Comparison of ENCODE assay signal across 10 mouse cellular contexts in genomic region chr3:101429982-101430754, GRCm38 (mm10). TPM values are rescaled to one million over a fixed set of nuclear protein-coding genes. Genes with fewer than 3 reads are reported as not detected.
DNase-seq lines count a peak whose midpoint lies in the region; ATAC-seq lines count a peak whose summit lies in the region.
"Had no signal": no experiment of that assay in that cellular context is flagged by ENCODE, and none has a peak within 500 bp of the region (broad histone marks: within the 10 kb centered on the region; RNA-seq: fewer than 3 reads in every experiment).

No protein-coding gene starts in this region.

- DNase-seq in gonadal fat pad, adult 2 months (ENCODE audit: low read depth): peak; percentile 78
- DNase-seq in heart, postnatal 14 days: peak; percentile 13 to 35
- peak; percentile 30 for DNase-seq in lung, postnatal 10 days
- DNase-seq in spleen, adult 12 weeks (ENCODE audit: low spot score): no peak
- DNase-seq in cerebellum, adult 9-11 months: no peak
- DNase-seq in left cerebral cortex, postnatal 14 days (ENCODE audit: low spot score in 2 of 2): no peak
- DNase-seq: thymus, adult 18-20 months had no signal

- intact Hi-C loops in heart, postnatal 14 days (cut with DNase I): no loop called here
- intact Hi-C loops in left cerebral cortex, postnatal 14 days (cut with DNase I): no loop called here

- ATAC-seq in common myeloid progenitor, adult 5-6 weeks (replicated peaks; ENCODE audit: low read depth, poor library complexity, severe bottlenecking): peak; percentile 63
- ATAC-seq: hindbrain, postnatal 0 days; midbrain, embryonic 16.5 days had no signal

RNA-seq across cellular contexts. Expression of gene Igsf3, which starts 53.3 kb away (rescaled TPM):
- total RNA-seq in common myeloid progenitor, adult 5-6 weeks (2017): 3.4 and 3.6 TPM in 2 replicates
- polyA plus RNA-seq in gonadal fat pad, adult 2 months (2012; rRNA removed): 5.4 and 8.4 TPM in 2 replicates
- total RNA-seq in heart, postnatal 14 days (2021): 10 to 100 TPM; 14.9 to 16.8 TPM
- total RNA-seq in left cerebral cortex, postnatal 14 days (2021): 10 to 100 TPM; 26.5 to 28.2 TPM

Comparison
In these comparisons a context has a peak if more than half of its experiments do, and no peak if none do; other contexts are left out.
1. DNase-seq: peak in gonadal fat pad, adult 2 months (single experiment), heart, postnatal 14 days (2 of 2) and lung, postnatal 10 days (single experiment); none in spleen, adult 12 weeks (single experiment), cerebellum, adult 9-11 months (single experiment) and left cerebral cortex, postnatal 14 days (0 of 2).